Mouse (Mus musculus) kidney, adult 9 months (tissue): ENCODE data around the gene Trim65.
"Not testable (repeated sequence)": the region's sequence is repeated elsewhere in the genome, so short reads cannot be mapped to it uniquely, and the experiment has no call there.

Experiments used
- DNase-seq: peaks from one replicate; pipeline ENCODE4 v3.0.0; 2022

Trim65 gene

GRCm38 (mm10) chr11:116106963-116107776 lies 23.8 kb downstream of the Trim65 start:
- DNase-seq = peak; percentile 61

GRCm38 (mm10) chr11:116106154-116106962 lies 24.6 kb downstream of the Trim65 start:
- DNase-seq = peak; percentile 40

- peak; percentile 44 for DNase-seq
These were observed 25.9 kb downstream of the Trim65 start for GRCm38 (mm10) chr11:116105065-116105464.

GRCm38 (mm10) chr11:116104006-116104646 lies 26.8 kb downstream of the Trim65 start:
- peak; percentile 92 for DNase-seq

- DNase-seq = peak; percentile 50
These were observed 27.4 kb downstream of the Trim65 start for GRCm38 (mm10) chr11:116103572-116103971.

- DNase-seq = no peak
These were observed 28.5 kb downstream of the Trim65 start for GRCm38 (mm10) chr11:116102472-116102871.

- DNase-seq = peak; percentile 61
These were observed 29.0 kb downstream of the Trim65 start for GRCm38 (mm10) chr11:116101931-116102381.

- DNase-seq = no peak
These were observed 30.1 kb downstream of the Trim65 start for GRCm38 (mm10) chr11:116100839-116101238.

GRCm38 (mm10) chr11:116100385-116100784 lies 30.5 kb downstream of the Trim65 start:
- DNase-seq = peak; percentile 87

- DNase-seq = no peak
These were observed 31.5 kb downstream of the Trim65 start for GRCm38 (mm10) chr11:116099462-116099861.

GRCm38 (mm10) chr11:116098711-116099460 lies 32.0 kb downstream of the Trim65 start:
- peak; percentile 88 for DNase-seq

- peak; percentile 56 for DNase-seq
These were observed 34.5 kb downstream of the Trim65 start for GRCm38 (mm10) chr11:116096213-116097108.

- DNase-seq = peak; percentile 85
These were observed 35.4 kb downstream of the Trim65 start for GRCm38 (mm10) chr11:116095573-116095972.

GRCm38 (mm10) chr11:116093771-116094565 lies 37.0 kb downstream of the Trim65 start:
- peak; percentile 37 for DNase-seq

- not testable (repeated sequence) for DNase-seq
These were observed 38.0 kb downstream of the Trim65 start for GRCm38 (mm10) chr11:116092959-116093358.

GRCm38 (mm10) chr11:116091591-116091990 lies 39.3 kb downstream of the Trim65 start:
- DNase-seq = peak; percentile 37

GRCm38 (mm10) chr11:116089545-116089944 lies 41.4 kb downstream of the Trim65 start:
- DNase-seq = no peak

GRCm38 (mm10) chr11:116088741-116089394 lies 42.1 kb downstream of the Trim65 start:
- peak; percentile 65 for DNase-seq

GRCm38 (mm10) chr11:116088188-116088587 lies 42.7 kb downstream of the Trim65 start:
- peak; percentile 85 for DNase-seq
